Mouse (Mus musculus) thymus, adult 18-20 months (tissue): ENCODE measurements around the gene Tspan14.

ENCODE experiments used
- DNase-seq, 2 experiments: peaks; one replicate each; pipeline ENCODE4 v3.0.0; 2022; ENCODE audit warnings: mixed read lengths in 2 of 2

Gene Tspan14

DNA sequence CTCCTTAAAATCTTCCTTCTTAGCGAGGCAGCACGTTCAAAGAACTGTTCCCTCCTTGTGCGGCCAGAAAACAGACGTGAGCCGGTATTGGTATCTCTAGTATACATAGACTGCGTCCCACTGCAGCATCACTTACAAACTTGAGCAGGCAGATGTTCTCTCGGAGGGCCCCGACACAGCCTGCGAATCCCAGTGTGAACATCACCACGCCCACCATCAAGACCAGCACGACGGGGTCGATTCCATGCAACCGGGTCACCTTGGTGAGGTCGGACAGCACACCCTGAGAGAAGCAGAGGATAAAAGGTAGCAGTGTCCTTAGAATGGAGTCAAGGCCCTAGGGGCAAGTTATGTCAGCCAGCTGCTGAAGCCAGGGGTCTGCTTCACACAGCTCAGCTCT, 49.9 kb downstream of the Tspan14 start:
- no peak for DNase-seq

GRCm38 (mm10) chr14:40915838-40916237, 50.8 kb downstream of the Tspan14 start:
- DNase-seq, result no peak

GRCm38 (mm10) chr14:40914701-40915100, 51.9 kb downstream of the Tspan14 start:
- DNase-seq, result no peak

- no peak for DNase-seq
These were observed 52.9 kb downstream of the Tspan14 start for GRCm38 (mm10) chr14:40913709-40914108.

DNA sequence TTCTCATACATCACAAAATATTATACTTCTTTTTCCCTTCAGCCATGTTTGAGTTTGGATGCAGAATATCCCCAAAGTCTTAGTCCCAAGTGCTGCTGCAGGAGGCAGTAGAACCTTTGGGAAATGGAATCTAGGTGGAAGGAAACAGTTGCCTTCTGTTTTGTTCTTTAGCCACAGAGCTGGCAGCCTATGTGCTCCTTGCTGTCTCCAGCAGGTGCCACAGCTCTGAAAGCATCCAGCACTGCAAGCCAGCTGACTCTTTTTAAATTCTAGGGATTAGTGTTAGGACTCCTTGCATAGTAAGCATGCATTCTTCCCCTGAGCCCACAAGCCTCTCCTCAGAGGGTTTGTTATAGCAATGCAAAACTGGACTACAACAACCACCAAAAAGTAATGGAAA, 55.1 kb downstream of the Tspan14 start:
- DNase-seq, result no peak

DNA sequence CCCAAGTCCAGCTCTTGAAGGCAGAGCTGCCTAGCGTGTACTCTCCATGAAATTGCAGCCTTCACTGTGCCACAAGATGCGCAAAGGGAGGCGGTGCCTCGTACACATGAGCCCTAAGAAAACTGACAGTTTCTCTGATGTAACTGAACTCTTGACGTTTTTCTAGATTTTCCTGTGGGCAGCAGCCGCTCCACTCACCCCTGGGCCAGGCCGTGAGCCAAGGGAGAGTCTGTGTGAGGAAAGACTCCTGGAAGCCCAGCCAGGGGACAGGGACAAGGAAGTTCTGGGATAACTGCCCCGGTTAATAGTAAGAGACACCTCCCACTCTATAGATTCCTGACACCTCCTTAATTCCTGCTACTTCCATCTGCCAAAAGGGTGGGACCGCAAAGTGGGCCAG, 57.8 kb downstream of the Tspan14 start:
- no peak for DNase-seq

- DNase-seq, result no peak
These were observed 59.8 kb downstream of the Tspan14 start for GRCm38 (mm10) chr14:40906770-40907169.

- no peak for DNase-seq
These were observed 60.8 kb downstream of the Tspan14 start for GRCm38 (mm10) chr14:40905813-40906212.

DNA sequence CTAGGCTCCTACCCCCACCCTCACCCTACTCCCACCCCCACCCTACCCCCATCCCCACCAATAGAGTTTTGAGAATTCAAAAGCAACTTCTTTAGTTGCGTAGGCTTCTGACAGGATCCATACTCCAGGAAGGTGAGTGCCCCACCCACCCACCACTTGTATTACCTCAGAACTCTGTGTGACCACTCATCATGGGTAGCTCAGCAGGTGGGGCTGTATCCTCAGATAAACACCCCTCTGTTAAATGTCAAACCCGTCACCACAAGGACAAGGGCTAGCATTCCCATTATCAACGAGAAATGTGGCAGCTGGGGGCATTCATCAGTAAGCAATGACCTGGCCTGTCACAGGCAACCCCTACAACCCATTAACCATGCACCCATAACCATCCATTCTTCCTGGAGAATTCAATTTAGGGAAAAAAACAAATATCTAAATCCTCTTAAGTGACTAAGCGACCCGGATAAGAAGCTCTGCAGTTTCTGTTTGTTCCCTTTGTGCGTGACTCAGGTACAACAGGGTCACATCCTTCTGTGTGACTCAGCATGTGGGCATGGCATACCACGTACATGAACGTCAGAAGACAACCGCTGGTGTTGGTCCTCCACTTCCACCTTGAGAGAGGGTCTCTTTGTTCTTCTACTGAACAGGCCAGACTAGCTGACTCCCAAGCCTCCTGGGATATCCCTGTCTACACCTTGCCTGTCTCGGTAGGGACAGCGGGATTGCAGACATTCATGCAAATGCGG, 64.1 kb downstream of the Tspan14 start:
- DNase-seq, result no peak

GRCm38 (mm10) chr14:40900267-40900666, 66.3 kb downstream of the Tspan14 start:
- DNase-seq, result no peak

DNA sequence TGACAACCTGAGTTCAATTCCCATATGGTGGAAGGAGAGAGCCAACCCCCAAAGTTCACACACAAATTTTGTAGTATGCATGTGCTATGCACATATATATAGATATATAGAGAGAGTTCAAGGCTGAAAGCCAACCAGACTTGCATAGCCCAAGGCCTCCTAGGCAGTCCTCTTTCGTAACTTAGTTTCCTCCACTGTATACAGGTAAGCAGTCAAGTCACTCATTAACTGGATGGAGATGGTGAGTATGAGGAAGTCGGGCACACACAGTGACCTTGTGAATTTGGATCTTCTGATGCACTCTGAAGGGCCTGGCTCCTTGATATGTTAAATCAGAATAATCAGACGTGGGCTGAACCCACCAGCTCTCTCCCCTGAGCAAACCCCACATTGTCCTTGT, 68.7 kb downstream of the Tspan14 start:
- DNase-seq, result no peak

DNA sequence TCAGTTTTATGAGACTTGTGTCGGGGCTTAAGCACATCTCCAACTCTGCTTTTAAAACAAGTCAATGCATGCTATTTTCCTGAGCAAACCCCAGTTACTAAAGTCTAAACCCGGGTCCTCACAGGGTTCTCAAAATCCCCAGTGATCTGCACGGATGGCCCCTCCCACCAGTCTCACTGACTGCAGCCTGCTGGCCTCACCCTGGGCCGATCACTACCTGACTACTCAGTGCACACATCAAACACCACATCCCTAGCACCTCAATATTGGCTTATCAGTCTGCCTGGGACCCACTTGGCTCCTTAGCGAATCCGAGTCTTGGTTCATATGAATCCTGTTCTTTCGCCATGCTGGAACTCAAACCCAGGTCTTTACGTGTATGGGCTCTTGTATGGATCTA, 70.9 kb downstream of the Tspan14 start:
- no peak for DNase-seq

DNA sequence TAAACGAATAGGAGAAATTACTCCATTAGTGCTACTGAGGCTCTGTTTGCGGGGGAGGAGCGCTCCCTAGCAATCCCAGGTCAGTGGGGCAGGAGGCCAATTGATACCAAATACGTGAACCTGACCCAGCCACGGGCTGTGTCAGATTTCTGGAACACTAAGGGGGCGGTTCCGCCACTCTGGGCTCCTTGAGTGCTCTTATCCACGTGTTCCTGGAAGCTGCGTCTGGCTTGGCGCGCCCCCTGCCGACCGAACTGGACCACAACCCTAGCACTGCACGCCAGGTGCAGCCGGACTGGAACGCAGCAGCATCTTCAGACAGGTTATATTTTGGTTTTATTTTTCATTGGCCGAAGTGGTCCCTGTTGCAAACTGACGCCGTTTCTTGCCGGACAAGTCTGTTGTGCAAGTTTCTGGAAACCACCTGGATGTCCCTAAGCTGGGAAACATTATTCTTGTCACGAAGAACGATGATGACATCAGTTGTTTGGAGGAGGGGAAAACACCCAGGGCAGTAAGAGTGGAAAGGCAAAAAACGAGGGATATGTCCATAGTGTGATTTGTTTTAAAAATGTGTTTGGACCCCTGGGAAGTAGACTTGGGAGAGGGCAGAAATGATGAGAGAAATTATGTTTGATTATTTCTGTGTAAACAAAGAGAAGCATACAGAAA, 71.9 kb downstream of the Tspan14 start:
- peak; percentile 25 to 41 for DNase-seq

DNA sequence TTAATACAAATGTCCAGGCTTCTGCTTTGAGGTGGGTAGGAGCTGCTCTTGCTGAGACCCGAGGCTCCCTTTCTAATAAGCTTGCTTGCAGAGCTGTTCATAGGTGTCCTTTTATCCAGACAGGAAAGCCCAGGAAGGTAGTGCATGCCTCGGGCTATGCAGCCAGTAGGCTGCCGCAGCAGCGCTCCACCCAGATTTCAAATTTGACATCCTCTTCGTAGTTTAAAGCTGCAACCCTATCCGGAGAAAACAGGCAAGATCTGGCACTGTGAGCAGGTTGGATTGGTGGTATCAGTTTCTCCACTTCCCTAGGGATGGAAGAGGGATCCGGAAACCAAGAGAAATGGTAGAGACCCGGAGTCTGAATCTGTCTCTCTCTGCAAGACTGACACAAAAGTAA, 72.7 kb downstream of the Tspan14 start:
- no peak for DNase-seq

DNA sequence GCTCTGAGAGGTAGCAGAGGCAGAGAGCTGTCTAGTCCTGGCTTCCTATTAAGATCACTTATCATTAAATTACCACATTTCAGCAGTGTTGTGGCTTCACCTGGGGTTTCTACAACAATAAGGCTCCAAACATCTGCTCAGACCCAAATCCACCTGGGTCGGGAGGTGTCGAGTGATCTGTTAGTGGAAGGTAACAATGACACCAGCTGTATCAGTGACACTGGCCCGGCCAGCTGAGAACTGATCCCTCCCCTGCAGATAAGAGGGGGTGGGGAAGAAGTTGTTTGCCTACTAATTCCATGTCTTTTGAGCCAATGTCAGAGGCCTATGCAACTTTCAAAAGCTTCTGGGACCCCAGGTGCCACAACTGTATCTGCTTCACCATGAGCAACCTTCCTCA, 73.4 kb downstream of the Tspan14 start, which contains the start of gene Sh2d4b:
TSS of gene Sh2d4b (minus strand) at position 71 of the 400 bp plus-strand sequence.
- DNase-seq, result no peak

DNA sequence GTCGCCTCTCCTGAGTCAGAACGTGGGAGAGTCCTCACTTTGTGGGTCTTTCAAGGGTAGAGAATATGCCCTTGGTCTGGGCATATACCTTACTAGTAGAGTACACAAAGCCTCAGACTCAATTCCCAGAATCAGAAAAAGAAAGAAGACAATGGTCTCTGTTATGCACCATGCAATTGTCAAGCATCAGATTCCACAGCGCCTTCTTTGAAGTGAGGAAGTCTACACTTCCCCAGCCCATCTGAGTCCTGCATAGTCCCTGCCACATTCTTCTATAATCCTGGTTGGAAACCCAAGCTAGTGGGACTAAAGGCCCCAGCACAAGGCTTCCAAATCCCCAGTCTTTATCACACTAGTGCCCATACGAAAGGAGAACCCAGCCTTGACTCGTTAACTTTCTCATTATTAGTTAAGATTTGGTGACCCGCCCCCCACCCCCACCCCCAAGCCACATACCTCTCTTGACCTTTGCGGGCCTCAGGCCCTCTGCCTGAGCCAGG, 74.2 kb downstream of the Tspan14 start:
- no peak for DNase-seq

DNA sequence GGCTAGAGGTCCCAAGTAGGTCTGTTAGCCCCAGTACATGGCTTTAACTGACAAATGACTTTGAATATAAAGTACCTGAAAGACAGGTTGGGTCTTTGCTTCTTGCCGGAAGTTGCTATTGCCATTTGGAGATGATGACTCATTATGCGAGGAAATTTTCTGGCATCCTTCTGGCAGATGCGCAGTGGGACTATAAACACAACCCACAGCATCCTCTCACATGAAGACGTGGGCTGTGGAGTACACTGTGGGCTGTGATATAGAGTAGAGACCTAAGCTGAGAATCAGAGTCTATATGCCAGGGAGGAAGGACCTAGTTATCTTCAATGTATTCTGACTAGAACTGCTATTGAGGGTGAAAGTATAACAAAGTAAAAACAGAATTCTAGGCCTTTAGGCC, 75.1 kb downstream of the Tspan14 start:
- DNase-seq, result no peak

GRCm38 (mm10) chr14:40889704-40890103, 76.9 kb downstream of the Tspan14 start:
- DNase-seq, result no peak

DNA sequence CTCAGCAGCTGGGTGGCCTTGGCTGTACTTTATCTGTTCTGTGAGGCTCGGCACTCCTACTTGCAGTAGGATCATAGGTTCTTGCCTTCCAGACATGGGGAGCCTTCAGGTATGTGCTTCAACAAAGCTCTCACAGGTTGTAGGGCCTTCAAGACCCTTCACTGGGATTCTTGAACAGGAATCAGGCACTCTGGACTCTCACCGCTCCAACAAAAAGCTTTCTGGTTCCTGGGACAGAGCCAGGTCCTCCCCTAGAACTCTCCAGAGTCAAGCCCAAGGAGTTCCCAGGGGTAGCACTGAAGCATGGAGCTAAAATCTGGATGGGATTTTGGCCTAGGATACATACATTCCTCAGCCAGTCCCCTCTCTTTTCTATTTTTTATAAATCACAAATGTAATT, 77.4 kb downstream of the Tspan14 start:
- DNase-seq, result no peak

- DNase-seq, result no peak
These were observed 80.0 kb downstream of the Tspan14 start for GRCm38 (mm10) chr14:40886428-40887202.

DNA sequence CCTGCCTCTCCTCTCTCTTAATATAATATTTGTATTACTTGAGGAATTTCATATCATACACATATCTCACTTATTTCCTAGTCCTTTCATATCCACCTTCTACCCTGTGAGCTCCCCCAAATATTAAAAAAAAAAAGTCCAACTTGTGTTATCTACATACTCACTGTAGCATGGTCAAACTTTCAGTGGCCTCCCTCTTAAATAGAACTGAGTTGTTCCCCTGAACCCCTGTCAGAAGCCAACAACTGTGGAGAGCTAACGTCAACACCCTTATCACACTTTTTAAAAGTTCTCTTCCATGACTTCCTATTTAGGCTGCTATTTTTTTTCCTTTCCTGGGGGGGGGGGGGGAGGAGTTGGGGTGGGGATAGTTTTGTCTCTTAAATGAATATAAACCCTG, 80.9 kb downstream of the Tspan14 start:
- DNase-seq, result no peak

GRCm38 (mm10) chr14:40885225-40885624, 81.4 kb downstream of the Tspan14 start:
- DNase-seq, result no peak

DNA sequence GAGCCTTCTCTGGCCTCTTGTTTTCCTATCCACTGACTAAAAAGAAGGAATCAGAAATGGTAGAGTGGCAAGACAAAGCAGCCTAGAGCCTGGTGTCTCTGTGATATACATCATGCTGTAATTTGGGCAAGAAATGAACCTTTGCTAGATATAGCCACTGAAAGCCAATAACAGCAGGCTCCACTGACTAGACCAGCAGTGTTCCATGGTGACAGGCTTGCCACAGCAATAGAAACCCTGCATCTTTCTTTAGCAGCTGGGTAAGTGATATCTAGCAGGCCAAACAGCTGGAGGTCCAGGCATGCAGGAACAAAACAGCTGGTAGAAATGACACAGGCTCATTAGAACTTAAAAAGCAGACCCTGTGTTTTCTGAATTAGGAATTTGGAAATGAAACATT, 92.0 kb downstream of the Tspan14 start:
- DNase-seq, result no peak

- DNase-seq, result no peak
These were observed 92.6 kb downstream of the Tspan14 start for GRCm38 (mm10) chr14:40873961-40874360.
